Mouse (Mus musculus) megakaryocyte, embryonic 14.5 days (primary cell): Measurements from ENCODE around the gene Pxn.
"Not testable (repeated sequence)": the region's sequence is repeated elsewhere in the genome, so short reads cannot be mapped to it uniquely, and the experiment has no call there.

Experiments used
- FLI1 ChIP-seq: IDR thresholded peaks from 2 replicates; pipeline ENCODE4 v1.6.1; 2012; ENCODE audit warnings: low read length, inconsistent platforms, mixed read lengths
- GATA1 ChIP-seq: IDR thresholded peaks from 3 replicates; pipeline ENCODE4 v1.6.1; 2012; ENCODE audit warnings: mixed read lengths, low read length, inconsistent platforms, borderline replicate concordance

- TF ChIP-seq GATA1, FLI1: not testable (repeated sequence)
These were observed 71.2 kb downstream of the Pxn start for GRCm38 (mm10) chr5:115577686-115578085.
